Mouse (Mus musculus) neural tube, embryonic 12.5 days (tissue): ENCODE results near the gene Psmd3. TPM values are rescaled to one million over a fixed set of nuclear protein-coding genes. Genes with fewer than 3 reads are reported as not detected.
A peak's percentile ranks its signal among the peaks of the same experiment; 100 is the strongest.
"Not testable (repeated sequence)": the region's sequence is repeated elsewhere in the genome, so short reads cannot be mapped to it uniquely, and the experiment has no call there.

Source experiments
- ATAC-seq: fragments of 200-750 bp; cut with Nextera tagmentation; 2 replicates; pipeline ENCODE4 v1.8.0; 2017; ENCODE audit warnings: low read depth, mild to moderate bottlenecking, moderate TSS enrichment, moderate library complexity; ENCODE audit not compliant: low FRiP score
- H3K27ac ChIP-seq: fragments of 300-500 bp; sonication (generic); 2 replicates; pipeline ENCODE4 v1.5.1; 2016
- H3K27me3 ChIP-seq: fragments of 300-500 bp; sonication (generic); replicated peaks from 2 replicates; pipeline ENCODE4 v1.6.1; 2016; ENCODE audit warnings: mild to moderate bottlenecking
- H3K36me3 ChIP-seq: fragments of 300-500 bp; sonication (generic); 2 replicates; pipeline ENCODE4 v1.6.1; 2016; ENCODE audit warnings: mild to moderate bottlenecking
- H3K4me1 ChIP-seq: fragments of 300-500 bp; sonication (generic); 2 replicates; pipeline ENCODE4 v1.6.1; 2016
- H3K4me2 ChIP-seq: fragments of 300-500 bp; sonication (generic); replicated peaks from 2 replicates; pipeline ENCODE4 v1.6.1; 2016; ENCODE audit warnings: mild to moderate bottlenecking
- H3K4me3 ChIP-seq: fragments of 300-500 bp; sonication (generic); 2 replicates; pipeline ENCODE4 v1.5.1; 2016
- H3K9ac ChIP-seq: fragments of 300-500 bp; sonication (generic); 2 replicates; pipeline ENCODE4 v1.6.1; 2016; ENCODE audit warnings: mild to moderate bottlenecking
- H3K9me3 ChIP-seq: fragments of 300-500 bp; sonication (generic); 2 replicates; pipeline ENCODE4 v1.6.1; 2016; ENCODE audit warnings: mild to moderate bottlenecking
- WGBS: fragments of 180-500 bp; shearing (Covaris S2); methylation state at CpG from one replicate; pipeline ENCODE4 v1.1.7; 2016; 5-methylcytosine and 5-hydroxymethylcytosine counted together
- polyA plus RNA-seq: library from polyadenylated mRNA; unstranded; fragments of >200 nt; fragmentation: Nextera tagmentation; extraction: Ambion mirVana; gene quantifications from 2 replicates; pipeline ENCODE4 v1.2.1, GENCODE M21; 2016

Gene Psmd3
- polyA plus RNA-seq, 1 experiment from 2014 or later, result 231 TPM

DNA sequence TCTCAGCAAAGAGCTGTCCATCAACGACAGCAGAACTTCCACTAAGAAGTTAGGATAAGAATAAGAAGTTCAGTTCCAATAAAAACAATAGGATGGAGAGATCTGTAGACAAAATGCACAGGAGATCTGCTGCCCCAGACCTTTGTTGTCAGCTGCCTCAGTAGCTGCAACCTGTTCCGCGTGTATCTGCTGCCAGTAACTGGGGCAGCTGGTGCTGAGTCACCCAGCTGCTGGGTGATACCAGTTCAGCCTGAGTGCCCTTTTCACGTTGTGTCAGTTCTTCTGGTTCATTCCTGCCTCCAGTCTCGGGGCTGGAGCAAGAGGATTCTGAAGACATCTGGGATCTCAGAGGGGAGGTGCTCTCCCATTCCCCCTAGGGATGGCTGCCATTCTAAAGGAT lies 10.5 kb upstream of the Psmd3 start:
- Histone ChIP-seq H3K27me3 (peaks cover 8% of the 10 kb centered on the region), H3K9me3 (no peaks in the 10 kb centered on the region), H3K4me1 (no peaks in the 10 kb centered on the region), H3K4me2 (no peak overlapping the region), H3K9ac (no peak overlapping the region), H3K36me3 (no peaks in the 10 kb centered on the region), H3K4me3 (no peak overlapping the region), H3K27ac (no peak overlapping the region)
- ATAC-seq, result no peak
- WGBS, result 68% methylated on average over 5 of the region's 5 CpGs

GRCm38 (mm10) chr11:98672482-98672881 lies 9.9 kb upstream of the Psmd3 start:
- Histone ChIP-seq H3K4me3 (no peak overlapping the region), H3K9me3 (no peaks in the 10 kb centered on the region), H3K36me3 (no peaks in the 10 kb centered on the region), H3K27ac (no peak overlapping the region), H3K4me1 (no peaks in the 10 kb centered on the region), H3K9ac (no peak overlapping the region), H3K27me3 (peaks cover 7% of the 10 kb centered on the region), H3K4me2 (no peak overlapping the region)
- 87% methylated on average over 5 of the region's 5 CpGs for WGBS
- ATAC-seq, result no peak

GRCm38 (mm10) chr11:98673136-98673535 lies 9.2 kb upstream of the Psmd3 start:
- not testable (repeated sequence) for H3K4me1 ChIP-seq, H3K4me3 ChIP-seq, H3K9me3 ChIP-seq, H3K9ac ChIP-seq, H3K36me3 ChIP-seq, ATAC-seq, H3K27me3 ChIP-seq, H3K27ac ChIP-seq
- H3K4me2 ChIP-seq, result peak overlapping the region; percentile 36; the same call in 1 of the 2 replicates
- 6% methylated on average over 6 of the region's 7 CpGs for WGBS

GRCm38 (mm10) chr11:98675829-98676363 lies 6.5 kb upstream of the Psmd3 start:
- Histone ChIP-seq H3K9ac (no peak overlapping the region), H3K4me1 (no peaks in the 10 kb centered on the region), H3K9me3 (no peaks in the 10 kb centered on the region), H3K4me2 (no peak overlapping the region), H3K36me3 (no peaks in the 10 kb centered on the region), H3K27me3 (no peaks in the 10 kb centered on the region; the same call in 1 of the 2 replicates), H3K27ac (no peak overlapping the region), H3K4me3 (no peak overlapping the region)
- no peak for ATAC-seq
- WGBS, result 54% methylated on average over 7 of the region's 7 CpGs

DNA sequence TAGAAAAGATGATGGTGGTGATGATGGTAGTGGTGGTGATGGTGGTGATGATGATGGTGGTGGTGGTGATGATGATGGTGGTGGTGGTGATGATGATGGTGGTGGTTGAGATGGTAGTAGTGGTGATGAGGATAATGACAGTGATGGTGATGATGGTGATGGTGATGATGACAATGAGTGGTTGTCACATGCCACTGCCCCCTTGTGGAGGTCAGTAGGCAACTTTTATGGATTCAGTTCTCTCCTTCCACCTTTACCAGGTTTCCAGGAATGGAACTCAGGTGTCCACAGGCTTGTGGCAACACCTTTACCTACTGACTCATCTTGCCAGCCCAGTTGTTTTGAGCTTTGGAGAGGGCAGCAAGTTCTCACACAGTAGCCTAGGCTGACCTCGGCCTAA lies 2.3 kb upstream of the Psmd3 start:
- Histone ChIP-seq H3K27me3 (no peaks in the 10 kb centered on the region), H3K4me3 (no peak overlapping the region), H3K4me1 (peaks cover 7% of the 10 kb centered on the region), H3K4me2 (no peak overlapping the region), H3K36me3 (peaks cover 2% of the 10 kb centered on the region; the same call in 1 of the 2 replicates), H3K27ac (no peak overlapping the region), H3K9me3 (no peaks in the 10 kb centered on the region), H3K9ac (no peak overlapping the region)
- 97% methylated on average over 1 of the region's 1 CpGs for WGBS
- no peak for ATAC-seq

DNA sequence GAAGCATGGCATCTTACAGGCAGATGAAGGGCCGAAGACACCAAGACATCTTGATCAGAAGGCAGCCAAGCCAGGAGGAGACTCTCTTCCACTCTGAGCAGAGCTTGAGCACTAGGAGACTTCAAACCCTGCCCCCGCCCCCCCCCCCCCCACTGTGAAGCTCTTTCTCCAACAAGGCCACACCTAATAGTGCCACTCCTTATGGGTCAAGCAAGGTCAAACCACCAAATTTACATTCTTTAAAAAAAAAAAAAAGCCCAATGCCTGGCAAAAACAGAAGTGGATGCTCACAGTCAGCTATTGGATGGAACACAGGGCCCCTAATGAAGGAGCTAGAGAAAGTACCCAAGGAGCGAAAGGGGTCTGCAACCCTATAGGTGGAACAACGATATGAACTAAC lies 1.8 kb upstream of the Psmd3 start:
- not testable (repeated sequence) for H3K4me3 ChIP-seq, H3K27me3 ChIP-seq, H3K4me1 ChIP-seq, H3K27ac ChIP-seq, H3K36me3 ChIP-seq, ATAC-seq, H3K9me3 ChIP-seq, H3K9ac ChIP-seq, H3K4me2 ChIP-seq
- WGBS, result 91% methylated on average over 4 of the region's 4 CpGs

GRCm38 (mm10) chr11:98681186-98681585 lies 1.2 kb upstream of the Psmd3 start:
- no peak overlapping the region for H3K4me2 ChIP-seq
- peaks cover 7% of the 10 kb centered on the region for H3K4me1 ChIP-seq
- no peak overlapping the region for H3K4me3 ChIP-seq
- H3K27ac ChIP-seq, result no peak overlapping the region
- H3K36me3 ChIP-seq, result peaks cover 14% of the 10 kb centered on the region
- H3K9ac ChIP-seq, result no peak overlapping the region
- WGBS, result 85% methylated on average over 4 of the region's 4 CpGs
- H3K27me3 ChIP-seq, result no peaks in the 10 kb centered on the region
- ATAC-seq, result no peak
- H3K9me3 ChIP-seq, result no peaks in the 10 kb centered on the region

DNA sequence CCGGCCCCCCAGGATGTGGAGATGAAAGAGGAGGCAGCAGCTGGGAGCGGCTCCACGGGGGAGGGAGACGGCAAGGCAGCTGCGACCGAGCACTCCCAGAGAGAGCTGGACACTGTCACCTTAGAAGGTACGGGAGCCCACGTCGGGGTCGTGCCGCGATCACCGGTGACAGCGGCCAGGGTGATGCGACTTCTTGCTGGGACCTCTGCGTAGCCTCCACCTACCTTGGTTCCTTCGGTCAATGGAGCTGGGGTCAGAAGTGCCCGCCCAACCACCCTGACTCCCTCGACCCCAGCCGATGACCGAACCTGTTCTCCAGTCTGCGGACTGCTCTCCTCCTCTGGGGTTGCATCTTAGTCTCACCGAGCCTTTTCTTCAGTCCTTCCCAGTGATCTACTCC lies 457 bp downstream of the Psmd3 start:
- peaks cover 30% of the 10 kb centered on the region for H3K36me3 ChIP-seq
- peak overlapping the region; percentile 21; the same call in 1 of the 2 replicates for H3K27ac ChIP-seq
- H3K4me1 ChIP-seq, result peaks cover 7% of the 10 kb centered on the region
- no peaks in the 10 kb centered on the region for H3K27me3 ChIP-seq
- H3K9ac ChIP-seq, result peak overlapping the region; percentile 99
- peak; percentile 46 for ATAC-seq
- peak overlapping the region; percentile 96 for H3K4me3 ChIP-seq
- under 1% methylated on average over 23 of the region's 23 CpGs for WGBS
- H3K9me3 ChIP-seq, result no peaks in the 10 kb centered on the region
- peak overlapping the region; percentile 70 for H3K4me2 ChIP-seq

- Histone ChIP-seq H3K4me1 (peaks cover 7% of the 10 kb centered on the region), H3K9me3 (no peaks in the 10 kb centered on the region), H3K27me3 (no peaks in the 10 kb centered on the region), H3K9ac (no peak overlapping the region), H3K27ac (no peak overlapping the region), H3K4me2 (no peak overlapping the region), H3K4me3 (no peak overlapping the region), H3K36me3 (peaks cover 54% of the 10 kb centered on the region)
- no peak for ATAC-seq
- 89% methylated on average over 9 of the region's 9 CpGs for WGBS
Measured at GRCm38 (mm10) chr11:98685642-98686041, 3.3 kb downstream of the Psmd3 start.

DNA sequence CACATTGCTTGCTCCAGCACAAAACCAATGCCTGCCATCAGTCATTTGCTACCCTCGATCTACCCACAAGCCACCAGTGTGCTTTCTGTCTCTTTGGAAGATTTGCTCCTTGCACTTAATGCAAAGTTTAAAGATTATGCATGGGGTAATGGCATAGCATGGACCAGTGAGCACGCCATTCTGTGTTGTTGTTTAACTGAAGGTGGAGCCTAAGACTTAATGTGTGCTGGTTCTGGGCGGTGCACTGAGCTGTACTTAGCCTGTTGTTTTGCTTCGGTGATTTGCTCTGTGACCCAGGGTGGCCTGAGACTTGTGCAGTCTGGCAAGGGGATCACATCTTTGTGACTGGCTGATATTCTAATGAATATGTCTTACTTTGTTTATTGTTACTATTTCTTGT lies 4.6 kb downstream of the Psmd3 start:
- Histone ChIP-seq H3K9ac (no peak overlapping the region), H3K27ac (no peak overlapping the region), H3K27me3 (no peaks in the 10 kb centered on the region), H3K9me3 (no peaks in the 10 kb centered on the region), H3K36me3 (peaks cover 67% of the 10 kb centered on the region), H3K4me3 (no peak overlapping the region), H3K4me2 (no peak overlapping the region), H3K4me1 (peaks cover 7% of the 10 kb centered on the region)
- 90% methylated on average over 4 of the region's 4 CpGs for WGBS
- no peak for ATAC-seq

GRCm38 (mm10) chr11:98688009-98688408 lies 5.7 kb downstream of the Psmd3 start:
- H3K9me3 ChIP-seq, result no peaks in the 10 kb centered on the region
- no peak overlapping the region for H3K4me3 ChIP-seq
- no peak overlapping the region for H3K27ac ChIP-seq
- no peak overlapping the region for H3K4me2 ChIP-seq
- peaks cover 77% of the 10 kb centered on the region for H3K36me3 ChIP-seq
- H3K9ac ChIP-seq, result no peak overlapping the region
- 93% methylated on average over 8 of the region's 8 CpGs for WGBS
- H3K27me3 ChIP-seq, result no peaks in the 10 kb centered on the region
- H3K4me1 ChIP-seq, result peaks cover 7% of the 10 kb centered on the region
- ATAC-seq, result no peak

DNA sequence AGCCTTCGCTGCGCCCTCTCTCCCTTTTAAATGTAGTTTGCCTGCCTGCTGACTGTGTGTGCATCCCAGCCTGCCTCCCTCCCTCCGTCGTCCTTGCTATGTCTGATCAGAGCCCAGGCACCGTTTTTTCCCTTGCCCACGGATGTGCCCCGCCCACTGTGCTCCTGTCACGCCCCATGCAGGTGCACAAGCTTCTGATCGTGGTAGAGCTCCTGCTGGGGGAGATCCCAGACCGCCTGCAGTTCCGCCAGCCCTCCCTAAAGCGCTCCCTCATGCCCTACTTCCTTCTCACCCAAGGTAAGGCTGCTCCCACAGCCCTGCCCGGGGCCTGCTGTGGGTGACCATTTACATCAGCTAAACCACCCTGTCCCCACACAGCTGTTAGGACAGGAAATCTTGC lies 10.8 kb downstream of the Psmd3 start:
- 74% methylated on average over 13 of the region's 13 CpGs for WGBS
- Histone ChIP-seq H3K9ac (no peak overlapping the region), H3K27ac (no peak overlapping the region), H3K4me1 (no peaks in the 10 kb centered on the region), H3K36me3 (peaks cover 85% of the 10 kb centered on the region), H3K27me3 (no peaks in the 10 kb centered on the region), H3K9me3 (no peaks in the 10 kb centered on the region), H3K4me2 (no peak overlapping the region), H3K4me3 (no peak overlapping the region)
- no peak for ATAC-seq

DNA sequence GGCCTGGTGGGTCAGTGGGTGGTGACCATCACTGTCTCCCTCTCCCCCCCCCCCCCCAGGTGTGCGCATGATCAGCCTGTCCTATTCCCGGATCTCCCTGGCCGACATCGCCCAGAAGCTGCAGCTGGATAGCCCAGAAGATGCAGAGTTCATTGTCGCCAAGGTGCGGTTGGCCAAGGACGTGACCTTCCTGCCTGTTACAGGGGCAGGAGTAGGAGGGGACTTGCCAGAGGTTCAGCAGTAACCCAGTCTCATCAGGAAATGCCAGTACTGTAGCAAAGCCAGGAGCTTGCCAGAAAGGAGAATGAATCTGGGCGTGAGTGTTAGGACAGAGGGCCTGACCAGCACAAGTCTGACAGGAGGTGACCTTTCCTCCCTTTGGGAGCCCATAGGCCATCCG lies 11.4 kb downstream of the Psmd3 start:
- Histone ChIP-seq H3K27ac (no peak overlapping the region), H3K9ac (no peak overlapping the region), H3K36me3 (peaks cover 81% of the 10 kb centered on the region), H3K4me3 (no peak overlapping the region), H3K27me3 (no peaks in the 10 kb centered on the region), H3K9me3 (no peaks in the 10 kb centered on the region), H3K4me2 (no peak overlapping the region), H3K4me1 (no peaks in the 10 kb centered on the region)
- ATAC-seq, result no peak
- 94% methylated on average over 9 of the region's 9 CpGs for WGBS
